Mouse (Mus musculus) urinary bladder, postnatal 14 days (tissue): ENCODE data around the gene Srd5a3.

Source experiments
- DNase-seq: peaks from one replicate; pipeline ENCODE4 v3.0.0; 2021; ENCODE audit warnings: low spot score

Srd5a3 gene

DNA sequence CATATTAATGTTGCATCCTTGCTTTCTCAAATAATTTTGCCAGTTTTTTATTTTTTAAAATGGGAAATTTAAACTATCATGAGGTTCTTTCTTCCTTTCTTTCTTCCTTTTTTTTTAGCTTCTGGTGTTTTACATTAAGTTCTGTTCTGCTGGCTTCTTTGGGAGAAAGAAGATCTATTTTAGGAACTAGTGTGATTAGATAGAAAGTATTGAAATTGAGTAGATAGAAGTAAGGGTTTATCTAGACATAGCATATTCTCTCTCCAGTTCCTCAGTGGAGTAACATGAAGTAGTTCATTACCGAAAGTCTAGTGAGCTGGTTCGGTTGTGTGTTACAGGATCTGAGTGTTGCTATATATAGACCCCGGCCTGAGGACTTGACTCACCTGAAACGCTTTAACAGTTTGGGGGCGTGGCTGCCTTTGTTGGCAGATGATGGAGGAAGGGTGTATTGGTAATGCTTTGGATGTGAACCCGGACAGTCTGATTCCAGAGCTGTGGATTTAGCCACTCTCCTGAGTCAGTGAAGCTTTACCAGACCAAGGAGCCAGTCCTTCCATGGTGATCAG, 54.4 kb downstream of the Srd5a3 start:
- DNase-seq, result no peak

GRCm38 (mm10) chr5:76199346-76199745, 59.3 kb downstream of the Srd5a3 start:
- DNase-seq, result no peak

GRCm38 (mm10) chr5:76203171-76203570, 63.1 kb downstream of the Srd5a3 start:
- DNase-seq, result no peak
